Mouse (Mus musculus) heart, adult 2 months (tissue): ENCODE data around the gene Cdc42se2.

Experiments used
- CTCF ChIP-seq: fragments of 200-600 bp; IDR thresholded peaks from 2 replicates; pipeline ENCODE4 v1.8.1; 2022; ENCODE audit warnings: antibody characterized with exemption, mild to moderate bottlenecking, moderate library complexity
- EP300 ChIP-seq: fragments of 200-500 bp; IDR thresholded peaks from 2 replicates; pipeline ENCODE4 v1.6.1; 2011; ENCODE audit warnings: low read depth, low read length, control low read depth; ENCODE audit not compliant: insufficient read depth
- POLR2A ChIP-seq: fragments of 200-500 bp; IDR thresholded peaks from 2 replicates; pipeline ENCODE4 v1.6.1; 2011; ENCODE audit warnings: mild to moderate bottlenecking, low read depth, low read length, control low read depth; ENCODE audit not compliant: insufficient read depth

GRCm38 (mm10) chr11:54751502-54751901, 36.0 kb downstream of the Cdc42se2 start:
- TF ChIP-seq EP300, result peak; percentile 72; the same call in 1 of the 2 replicates
- no peak for TF ChIP-seq CTCF
- no peak for TF ChIP-seq POLR2A
